8 mouse cellular contexts compared by ENCODE assay signal in the genomic region with DNA sequence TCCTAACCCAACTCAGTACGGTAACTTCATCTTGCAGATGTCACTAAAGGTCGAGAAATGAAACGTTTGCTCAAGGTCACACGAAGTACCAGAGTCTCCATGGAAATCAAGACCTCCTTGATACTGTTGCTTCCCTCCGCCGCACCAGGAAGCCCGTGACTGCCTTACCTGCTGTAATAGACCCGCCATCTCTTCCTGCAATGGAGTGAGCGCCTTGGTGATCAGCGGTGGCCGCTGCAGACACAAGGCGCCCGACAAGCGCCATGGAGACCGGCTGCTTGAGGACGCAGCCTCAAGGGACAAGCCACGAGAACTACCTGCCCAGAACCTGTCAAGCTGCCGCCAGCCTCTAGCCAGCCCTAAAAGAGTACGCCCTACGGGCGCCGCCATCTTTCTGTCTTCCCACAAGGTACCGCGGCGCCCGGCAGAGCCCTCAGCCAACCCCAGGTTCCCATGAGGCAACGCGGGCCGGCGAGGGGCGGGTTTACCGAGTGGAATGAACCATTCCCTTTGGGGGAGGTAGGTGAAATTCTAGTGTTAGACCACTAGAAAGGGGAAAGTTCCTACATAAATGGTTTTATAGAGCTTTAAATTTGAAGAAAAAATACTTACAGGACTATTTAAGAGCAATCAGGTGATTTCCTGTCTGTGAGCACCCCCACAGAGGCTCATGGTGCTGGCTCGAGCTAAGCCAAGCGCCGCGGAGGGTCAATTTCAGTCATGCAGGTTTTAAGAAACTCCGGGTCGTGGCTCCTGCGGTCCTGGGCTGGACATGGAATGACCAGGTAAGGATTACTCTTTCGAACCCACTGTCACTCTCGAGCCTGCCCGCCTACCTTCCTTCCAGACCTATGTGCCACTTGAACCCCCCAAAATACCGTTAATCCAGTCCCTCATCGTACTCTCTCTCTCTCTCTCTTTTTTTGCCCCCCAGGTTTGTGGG. TPM values are rescaled to one million over a fixed set of nuclear protein-coding genes. Genes with fewer than 3 reads are reported as not detected.
A peak's percentile ranks its signal among the peaks of the same experiment; 100 is the strongest.
DNase-seq lines count a peak whose midpoint lies in the region; ATAC-seq and TF ChIP-seq lines count a peak whose summit lies in the region.

A gene (plus strand): TSS at position 481 of the 943 bp plus-strand sequence.
A gene (minus strand): TSS at position 893 of the 943 bp plus-strand sequence.

- peak; percentile 91 for DNase-seq in MEL (ENCODE audit: low read depth, low spot score)
- peak; percentile 86 to 88 for DNase-seq in cerebellum, adult 2 months
- peak; percentile 79 for DNase-seq in forelimb bud, embryonic 11.5 days (ENCODE audit: low read depth, low spot score)
- DNase-seq in layer of hippocampus, adult 9-10 months (ENCODE audit: low spot score), result peak; percentile 72
- peak; percentile 69 for DNase-seq in ovary, postnatal 10 days (ENCODE audit: low spot score)
- DNase-seq in thymus, postnatal 10 days (ENCODE audit: low spot score in 2 of 2), result peak; percentile 78 to 85

- H3K4me2 ChIP-seq in lung, embryonic 16.5 days (ENCODE audit: low read depth, low read length), result peak within 1 kb of the TSS; percentile 83

- peak; percentile 99 for ATAC-seq in hematopoietic stem cell, adult 5-6 weeks (replicated peaks in 1 of 2; ENCODE audit: insufficient read depth in 1 of 2, low FRiP score in 2 of 2, low TSS enrichment in 1 of 2, low read depth in 1 of 2, poor library complexity in 2 of 2, severe bottlenecking in 2 of 2)
- peak; percentile 98 for ATAC-seq in lung, embryonic 16.5 days (ENCODE audit: low read depth)

- H3K4me1 ChIP-seq in MEL (ENCODE audit: control insufficient read depth in 1 of 2, insufficient read depth in 2 of 2, low read length in 2 of 2), result no peaks in the 10 kb centered on the region; a peak in 2 of 4 replicates
- 0 out of 2 replicates have a peak, but pooled peaks cover 3% of the 10 kb centered on the region for H3K4me1 ChIP-seq in cerebellum, adult 2 months (ENCODE audit: control insufficient read depth, insufficient read depth, low read length)
- H3K4me1 ChIP-seq in lung, embryonic 16.5 days (replicated peaks; ENCODE audit: control insufficient read depth, insufficient read depth, low read length), result peaks cover 9% of the 10 kb centered on the region

- WGBS in cerebellum, adult 2 months, result under 1% methylated on average over 44 of the region's 44 CpGs
- WGBS in lung, embryonic 16.5 days, result under 1% methylated on average over 44 of the region's 44 CpGs

- TF ChIP-seq POLR2A in MEL (IDR thresholded peaks at IDR 0.05; ENCODE audit: control insufficient read depth in 1 of 2, insufficient read depth in 1 of 2, low read depth in 1 of 2, low read length in 2 of 2, poor library complexity in 1 of 2), result peak; percentile 51 to 90
- TF ChIP-seq POLR2A in cerebellum, adult 2 months (IDR thresholded peaks at IDR 0.05; ENCODE audit: borderline replicate concordance, insufficient read depth, low read length), result peak; percentile 35; the same call in 1 of the 2 replicates

- TF ChIP-seq RAD21 in MEL (IDR thresholded peaks at IDR 0.05; ENCODE audit: low read depth, low read length), result no peak

- peak within 1 kb of the TSS; percentile 75 for H3K27ac ChIP-seq in MEL (ENCODE audit: control insufficient read depth, low read depth, low read length)
- H3K27ac ChIP-seq in cerebellum, adult 2 months (ENCODE audit: insufficient read depth, low read length), result peak within 1 kb of the TSS; percentile 49
- H3K27ac ChIP-seq in lung, embryonic 16.5 days (ENCODE audit: low read length), result no peak within 1 kb of the TSS; the same call in 1 of the 2 replicates

- TF ChIP-seq CTCF in MEL (IDR thresholded peaks at IDR 0.05 in 2 of 3, conservative IDR thresholded peaks at IDR 0.05 in 1 of 3; ENCODE audit: control insufficient read depth in 1 of 3, insufficient read depth in 1 of 3, low read depth in 2 of 3, low read length in 3 of 3, poor library complexity in 1 of 3, severe bottlenecking in 1 of 3), result no peak
- TF ChIP-seq CTCF in cerebellum, adult 2 months (IDR thresholded peaks at IDR 0.05; ENCODE audit: borderline replicate concordance, insufficient read depth, low read depth, low read length), result no peak

- H3K9ac ChIP-seq in MEL (ENCODE audit: control insufficient read depth, low read depth, low read length, poor library complexity, severe bottlenecking), result peak within 1 kb of the TSS; percentile 83
- peak within 1 kb of the TSS; percentile 82 for H3K9ac ChIP-seq in lung, embryonic 16.5 days (ENCODE audit: low read length)

- peak within 1 kb of the TSS; percentile 71 to 81 for H3K4me3 ChIP-seq in MEL (ENCODE audit: control insufficient read depth in 1 of 2, insufficient read depth in 1 of 2, low read depth in 2 of 2, low read length in 2 of 2)
- H3K4me3 ChIP-seq in cerebellum, adult 2 months (replicated peaks; ENCODE audit: insufficient read depth, low read depth, low read length), result peak within 1 kb of the TSS; percentile 95
- H3K4me3 ChIP-seq in lung, embryonic 16.5 days (ENCODE audit: low read length), result peak within 1 kb of the TSS; percentile 94

- H3K9me3 ChIP-seq in MEL (replicated peaks; ENCODE audit: insufficient read depth, low read length), result no peaks in the 10 kb centered on the region
- no peaks in the 10 kb centered on the region for H3K9me3 ChIP-seq in lung, embryonic 16.5 days (ENCODE audit: control insufficient read depth, low read length)

- H3K27me3 ChIP-seq in MEL (ENCODE audit: control insufficient read depth in 1 of 2, insufficient read depth in 2 of 2, low read length in 2 of 2), result no peaks in the 10 kb centered on the region
- no peaks in the 10 kb centered on the region for H3K27me3 ChIP-seq in cerebellum, adult 2 months (ENCODE audit: control insufficient read depth, insufficient read depth, low read length)
- no peaks in the 10 kb centered on the region for H3K27me3 ChIP-seq in lung, embryonic 16.5 days (ENCODE audit: control insufficient read depth, insufficient read depth, low read depth, low read length)

- TF ChIP-seq EP300 in MEL (IDR thresholded peaks at IDR 0.05; ENCODE audit: low read depth in 1 of 2, low read length in 2 of 2), result 0 out of 4 replicates have a peak, but pooled peaks of 1 of the 2 experiments have one; percentile 14

- H3K36me3 ChIP-seq in MEL (ENCODE audit: control insufficient read depth in 1 of 2, insufficient read depth in 2 of 2, low read length in 2 of 2), result peaks cover 2 to 8% of the 10 kb centered on the region in 2 experiments; a peak in 3 of 4 replicates
- peaks cover 15% of the 10 kb centered on the region for H3K36me3 ChIP-seq in lung, embryonic 16.5 days (ENCODE audit: control insufficient read depth, insufficient read depth, low read length)

- peaks cover 16% of the 10 kb centered on the region for H3K79me2 ChIP-seq in MEL (ENCODE audit: control insufficient read depth, insufficient read depth, low read length, poor library complexity)

TF ChIP-seq in MEL, 35 proteins besides CTCF, POLR2A, EP300 and RAD21 (continues in another document):
- peak; percentile 55 for TF ChIP-seq TCF12 (IDR thresholded peaks at IDR 0.05; ENCODE audit: low read depth, low read length)
- 0 out of 2 replicates have a peak, but pooled peaks have one; percentile 53 for TF ChIP-seq ZMIZ1 (IDR thresholded peaks at IDR 0.05; ENCODE audit: low read depth, low read length)
- TF ChIP-seq MAX (IDR thresholded peaks at IDR 0.05; ENCODE audit: low read length), result peak; percentile 75
- TF ChIP-seq MAZ (IDR thresholded peaks at IDR 0.05; ENCODE audit: low read depth, low read length), result no peak
- no peak for TF ChIP-seq USF1 (IDR thresholded peaks at IDR 0.05; ENCODE audit: low read depth, low read length)
- TF ChIP-seq E2F4 (IDR thresholded peaks at IDR 0.05; ENCODE audit: borderline replicate concordance, low read depth, low read length), result no peak
- no peak for TF ChIP-seq MYB (IDR thresholded peaks at IDR 0.05; ENCODE audit: low read depth, low read length)
- no peak; the same call in 1 of the 2 replicates for TF ChIP-seq JUND (IDR thresholded peaks at IDR 0.05; ENCODE audit: low read depth, low read length)
- peak; percentile 66; the same call in 1 of the 2 replicates for TF ChIP-seq MYC (IDR thresholded peaks at IDR 0.05; ENCODE audit: low read depth, low read length)
- no peak for TF ChIP-seq UBTF (IDR thresholded peaks at IDR 0.05; ENCODE audit: borderline replicate concordance, insufficient read depth, low read depth, low read length)
- no peak for TF ChIP-seq POLR2AphosphoS5 (IDR thresholded peaks at IDR 0.05; ENCODE audit: borderline replicate concordance, low read depth, low read length)
- peak; percentile 90 for TF ChIP-seq MXI1 (IDR thresholded peaks at IDR 0.05; ENCODE audit: low read depth, low read length)
- TF ChIP-seq USF2 (IDR thresholded peaks at IDR 0.05; ENCODE audit: borderline replicate concordance in 1 of 2, insufficient read depth in 1 of 2, low read depth in 1 of 2, low read length in 2 of 2), result no peak
- TF ChIP-seq GABPA (IDR thresholded peaks at IDR 0.05; ENCODE audit: low read depth, low read length), result no peak
- TF ChIP-seq SMC3 (IDR thresholded peaks at IDR 0.05; ENCODE audit: low read depth, low read length), result no peak
- TF ChIP-seq ZC3H11A (IDR thresholded peaks at IDR 0.05; ENCODE audit: low read depth, low read length), result no peak
- TF ChIP-seq CHD1 (IDR thresholded peaks at IDR 0.05; ENCODE audit: low read depth, low read length), result peak; percentile 100
- 0 out of 2 replicates have a peak, but pooled peaks have one; percentile 30 for TF ChIP-seq BHLHE40 (IDR thresholded peaks at IDR 0.05; ENCODE audit: borderline replicate concordance, low read depth, low read length)
- TF ChIP-seq SIN3A (IDR thresholded peaks at IDR 0.05; ENCODE audit: low read length), result peak; percentile 91
- TF ChIP-seq MEF2A (IDR thresholded peaks at IDR 0.05; ENCODE audit: extremely low read depth, insufficient replicate concordance, low read depth, low read length, poor library complexity, severe bottlenecking), result no peak
- TF ChIP-seq ETS1 (IDR thresholded peaks at IDR 0.05; ENCODE audit: low read depth, low read length), result no peak

RNA-seq across cellular contexts. Expression of the first gene that starts in this region (rescaled TPM):
- 88.8 and 106 TPM in 2 replicates for total RNA-seq in MEL (2012; rRNA removed)
- polyA plus RNA-seq in MEL (2012; ENCODE audit: insufficient read depth in 1 of 2, insufficient read length in 2 of 2, low read depth in 1 of 2, low replicate concordance in 2 of 2, missing spikeins in 1 of 2), result 100 to 1,000 TPM in 1 of 2 experiments, not detected in 1; 116 TPM
- polyA plus RNA-seq in cerebellum, adult 2 months (2012; rRNA removed), result 79.1 and 83.0 TPM in 2 replicates
- 25.7 and 47.2 TPM in 2 replicates for total RNA-seq in hematopoietic stem cell, adult 5-6 weeks (2017)
- 66.7 and 70.8 TPM in 2 replicates for polyA plus RNA-seq in lung, embryonic 16.5 days (2015; fragmentation: Nextera tagmentation; extraction: Ambion mirVana)

RNA-seq across cellular contexts. Expression of the second gene that starts in this region (rescaled TPM):
- 67.2 and 69.8 TPM in 2 replicates for total RNA-seq in MEL (2012; rRNA removed)
- polyA plus RNA-seq in MEL (2012; ENCODE audit: insufficient read depth in 1 of 2, insufficient read length in 2 of 2, low read depth in 1 of 2, low replicate concordance in 2 of 2, missing spikeins in 1 of 2), result 10 to 100 TPM in 1 of 2 experiments, not detected in 1; 70.8 TPM
- polyA plus RNA-seq in cerebellum, adult 2 months (2012; rRNA removed), result 46.4 and 48.3 TPM in 2 replicates
- 42.5 and 53.4 TPM in 2 replicates for total RNA-seq in hematopoietic stem cell, adult 5-6 weeks (2017)
- polyA plus RNA-seq in lung, embryonic 16.5 days (2015; fragmentation: Nextera tagmentation; extraction: Ambion mirVana), result 57.6 and 60.1 TPM in 2 replicates
